Mouse (Mus musculus) CH12.LX (cell line): ENCODE measurements around the gene Nsl1. TPM values are rescaled to one million over a fixed set of nuclear protein-coding genes. Genes with fewer than 3 reads are reported as not detected.

Experiments used
- DNase-seq: peaks from one replicate; pipeline ENCODE4 v3.0.0-alpha.2; 2013; ENCODE audit errors: extremely low read depth
- H3K27ac ChIP-seq: 2 replicates; pipeline ENCODE4 v1.5.1; 2012; ENCODE audit warnings: low read depth, mild to moderate bottlenecking, control low read depth, moderate library complexity; ENCODE audit not compliant: insufficient read depth
- H3K27me3 ChIP-seq: replicated peaks from 2 replicates; pipeline ENCODE3; 2012; ENCODE audit warnings: inconsistent platforms
- H3K36me3 ChIP-seq, 2 experiments: replicated peaks in 1 of 2; 2 replicates each; pipeline versions ENCODE3 to v1.6.1; 2012; ENCODE audit warnings: inconsistent platforms in 1 of 2, low read length in 1 of 2, mild to moderate bottlenecking in 1 of 2, mixed read lengths in 1 of 2, moderate library complexity in 1 of 2; ENCODE audit not compliant: control insufficient read depth in 1 of 2, insufficient read depth in 1 of 2
- H3K4me1 ChIP-seq, 2 experiments: 2 replicates each; pipeline ENCODE4 v1.6.1; 2012; ENCODE audit warnings: inconsistent platforms in 1 of 2, moderate library complexity in 1 of 2; ENCODE audit not compliant: insufficient read depth in 2 of 2, control insufficient read depth in 1 of 2
- H3K4me2 ChIP-seq: 2 replicates; pipeline ENCODE4 v1.6.1; 2012; ENCODE audit warnings: low read depth, mild to moderate bottlenecking, control low read depth; ENCODE audit not compliant: poor library complexity, insufficient read depth, severe bottlenecking
- H3K4me3 ChIP-seq, 3 experiments: fragments of 150-350 bp in 1 of 3; sonication (generic) in 1 of 3; replicated peaks in 1 of 3; 2 replicates each; pipeline versions ENCODE3 to v1.5.1; 2011 to 2012; ENCODE audit warnings: low read depth in 2 of 3, low read length in 2 of 3, mild to moderate bottlenecking in 2 of 3, moderate library complexity in 2 of 3, control low read depth in 1 of 3, improper control_type of control experiment in 1 of 3, inconsistent platforms in 1 of 3, mixed read lengths in 1 of 3; ENCODE audit not compliant: poor library complexity in 1 of 3
- H3K79me2 ChIP-seq: replicated peaks from 2 replicates; pipeline ENCODE4 v1.6.1; 2012; ENCODE audit warnings: mild to moderate bottlenecking, moderate library complexity; ENCODE audit not compliant: control insufficient read depth, poor library complexity, insufficient read depth, severe bottlenecking; ENCODE audit errors: extremely low read depth
- H3K9ac ChIP-seq: 2 replicates; pipeline ENCODE4 v1.6.1; 2012; ENCODE audit warnings: low read depth, mild to moderate bottlenecking, control low read depth, moderate library complexity; ENCODE audit not compliant: insufficient read depth
- H3K9me3 ChIP-seq: replicated peaks from 2 replicates; pipeline ENCODE3; 2012; ENCODE audit warnings: low read length, inconsistent platforms, mixed read lengths
- BHLHE40 ChIP-seq: IDR thresholded peaks from 2 replicates; pipeline ENCODE4 v1.6.1; 2011; ENCODE audit warnings: mild to moderate bottlenecking, low read depth, low read length, improper control_type of control experiment
- CHD1 ChIP-seq: IDR thresholded peaks from 2 replicates; pipeline ENCODE4 v1.6.1; 2012; ENCODE audit warnings: low read depth, low read length, improper control_type of control experiment, inconsistent platforms
- CHD2 ChIP-seq: IDR thresholded peaks from 2 replicates; pipeline ENCODE4 v1.6.1; 2011; ENCODE audit warnings: low read length, improper control_type of control experiment
- CTCF ChIP-seq, 2 experiments: IDR thresholded peaks in 1 of 2; conservative IDR thresholded peaks in 1 of 2; 2 replicates each; pipeline ENCODE4 v1.5.1; 2011 to 2012; ENCODE audit warnings: low read depth in 2 of 2, low read length in 2 of 2, improper control_type of control experiment in 1 of 2, inconsistent platforms in 1 of 2, mild to moderate bottlenecking in 1 of 2, moderate library complexity in 1 of 2
- E2F4 ChIP-seq: IDR thresholded peaks from 2 replicates; pipeline ENCODE4 v1.6.1; 2011; ENCODE audit warnings: low read depth, low read length, improper control_type of control experiment; ENCODE audit not compliant: insufficient replicate concordance
- EP300 ChIP-seq: IDR thresholded peaks from 2 replicates; pipeline ENCODE4 v1.6.1; 2011; ENCODE audit warnings: low read length, improper control_type of control experiment
- ETS1 ChIP-seq: conservative IDR thresholded peaks from 2 replicates; pipeline ENCODE4 v1.6.1; 2012; ENCODE audit warnings: low read depth, mild to moderate bottlenecking, inconsistent platforms, low read length, improper control_type of control experiment, moderate library complexity
- GABPA ChIP-seq: IDR thresholded peaks from 2 replicates; pipeline ENCODE4 v1.6.1; 2012; ENCODE audit warnings: low read depth, low read length, improper control_type of control experiment, inconsistent platforms; ENCODE audit not compliant: insufficient replicate concordance
- IRF4 ChIP-seq: IDR thresholded peaks from 2 replicates; pipeline ENCODE4 v1.6.1; 2014; ENCODE audit warnings: low read depth, mild to moderate bottlenecking, inconsistent platforms, low read length, improper control_type of control experiment
- JUN ChIP-seq: IDR thresholded peaks from 2 replicates; pipeline ENCODE4 v1.6.1; 2011; ENCODE audit warnings: low read depth, mild to moderate bottlenecking, low read length, improper control_type of control experiment, moderate library complexity; ENCODE audit not compliant: insufficient read depth
- JUND ChIP-seq: conservative IDR thresholded peaks from 2 replicates; pipeline ENCODE4 v1.6.1; 2011; ENCODE audit warnings: low read depth, low read length, improper control_type of control experiment
- KAT2A ChIP-seq: IDR thresholded peaks from 2 replicates; pipeline ENCODE4 v1.6.1; 2012; ENCODE audit warnings: low read length, improper control_type of control experiment, inconsistent platforms; ENCODE audit not compliant: insufficient replicate concordance
- MAFK ChIP-seq: IDR thresholded peaks from 2 replicates; pipeline ENCODE4 v1.6.1; 2011; ENCODE audit warnings: low read length, improper control_type of control experiment; ENCODE audit not compliant: insufficient replicate concordance
- MAX ChIP-seq: IDR thresholded peaks from 2 replicates; pipeline ENCODE4 v1.6.1; 2011; ENCODE audit warnings: low read length, improper control_type of control experiment
- MEF2A ChIP-seq: IDR thresholded peaks from 2 replicates; pipeline ENCODE4 v1.6.1; 2014; ENCODE audit warnings: low read depth, mild to moderate bottlenecking, inconsistent platforms, low read length, improper control_type of control experiment, borderline replicate concordance
- MXI1 ChIP-seq: IDR thresholded peaks from 2 replicates; pipeline ENCODE4 v1.6.1; 2011; ENCODE audit warnings: mild to moderate bottlenecking, low read depth, low read length, improper control_type of control experiment
- MYC ChIP-seq: IDR thresholded peaks from 2 replicates; pipeline ENCODE4 v1.6.1; 2011; ENCODE audit warnings: low read depth, mild to moderate bottlenecking, improper control_type of control experiment, low read length
- NRF1 ChIP-seq: IDR thresholded peaks from 2 replicates; pipeline ENCODE4 v1.6.1; 2014; ENCODE audit warnings: low read depth, mild to moderate bottlenecking, inconsistent platforms, low read length, improper control_type of control experiment, moderate library complexity
- PAX5 ChIP-seq: IDR thresholded peaks from 2 replicates; pipeline ENCODE4 v1.6.1; 2012; ENCODE audit warnings: low read length, inconsistent platforms, mixed read lengths
- POLR2A ChIP-seq: IDR thresholded peaks from 2 replicates; pipeline ENCODE4 v1.6.1; 2011; ENCODE audit warnings: low read depth, mild to moderate bottlenecking, improper control_type of control experiment, low read length
- POLR2AphosphoS2 ChIP-seq: IDR thresholded peaks from 2 replicates; pipeline ENCODE4 v1.6.1; 2011; ENCODE audit warnings: low read depth, low read length, improper control_type of control experiment
- RAD21 ChIP-seq: IDR thresholded peaks from 2 replicates; pipeline ENCODE4 v1.6.1; 2011; ENCODE audit warnings: low read depth, mild to moderate bottlenecking, low read length, improper control_type of control experiment, moderate library complexity
- SIN3A ChIP-seq: IDR thresholded peaks from 2 replicates; pipeline ENCODE4 v1.6.1; 2012; ENCODE audit warnings: low read length, improper control_type of control experiment, inconsistent platforms
- TBP ChIP-seq: conservative IDR thresholded peaks from 2 replicates; pipeline ENCODE4 v1.6.1; 2011; ENCODE audit warnings: low read depth, low read length, improper control_type of control experiment
- UBTF ChIP-seq: IDR thresholded peaks from 2 replicates; pipeline ENCODE4 v1.6.1; 2012; ENCODE audit warnings: low read depth, mild to moderate bottlenecking, inconsistent platforms, low read length, improper control_type of control experiment, moderate library complexity
- USF1 ChIP-seq: IDR thresholded peaks from 2 replicates; pipeline ENCODE4 v1.6.1; 2014; ENCODE audit warnings: low read depth, mild to moderate bottlenecking, inconsistent platforms, low read length, improper control_type of control experiment
- USF2 ChIP-seq: conservative IDR thresholded peaks from 2 replicates; pipeline ENCODE4 v1.6.1; 2011; ENCODE audit warnings: low read depth, low read length, improper control_type of control experiment
- ZC3H11A ChIP-seq: IDR thresholded peaks from 2 replicates; pipeline ENCODE4 v1.6.1; 2012; ENCODE audit warnings: low read depth, mild to moderate bottlenecking, inconsistent platforms, low read length, improper control_type of control experiment
- ZKSCAN1 ChIP-seq: IDR thresholded peaks from 2 replicates; pipeline ENCODE4 v1.6.1; 2012; ENCODE audit warnings: low read depth, inconsistent platforms, low read length, improper control_type of control experiment, borderline replicate concordance
- ZMIZ1 ChIP-seq: IDR thresholded peaks from 2 replicates; pipeline ENCODE4 v1.6.1; 2012; ENCODE audit warnings: low read depth, mild to moderate bottlenecking, inconsistent platforms, low read length, improper control_type of control experiment
- dilution Hi-C: fragments of 300-500 bp; cut with MboI; formaldehyde crosslinking; loops from 2 replicates; pipeline ENCODE4 v1.14.3; 2020; ENCODE audit warnings: low sequenced_read_pairs; ENCODE audit not compliant: extremely low pct_unique_long_range_greater_than_20kb, extremely low pct_ligation_motif_present
- in situ Hi-C: fragments of 300-500 bp; cut with MboI; formaldehyde crosslinking; loops from 3 replicates; pipeline ENCODE4 v1.14.3; 2019; ENCODE audit warnings: low sequenced_read_pairs, low pct_ligation_motif_present, low pct_unique_long_range_greater_than_20kb, mixed read lengths
- polyA plus RNA-seq: library from polyadenylated mRNA; unstranded; fragments of >175 nt; gene quantifications from 2 replicates; pipeline ENCODE4 v1.2.1, GENCODE M21; 2012; ENCODE audit warnings: low read depth; ENCODE audit not compliant: insufficient read length
- total RNA-seq, 2 experiments: library from RNA; depleted of rRNA; stranded (reverse); fragments of 300-350 nt in 1 of 2; fragments of >200 nt in 1 of 2; gene quantifications; 2 replicates each; pipeline ENCODE4 v1.2.3; 2012 to 2014

Gene Nsl1
- total and polyA plus RNA-seq, 3 experiments: 16.0 to 27.1 (median 17.4) TPM

DNA sequence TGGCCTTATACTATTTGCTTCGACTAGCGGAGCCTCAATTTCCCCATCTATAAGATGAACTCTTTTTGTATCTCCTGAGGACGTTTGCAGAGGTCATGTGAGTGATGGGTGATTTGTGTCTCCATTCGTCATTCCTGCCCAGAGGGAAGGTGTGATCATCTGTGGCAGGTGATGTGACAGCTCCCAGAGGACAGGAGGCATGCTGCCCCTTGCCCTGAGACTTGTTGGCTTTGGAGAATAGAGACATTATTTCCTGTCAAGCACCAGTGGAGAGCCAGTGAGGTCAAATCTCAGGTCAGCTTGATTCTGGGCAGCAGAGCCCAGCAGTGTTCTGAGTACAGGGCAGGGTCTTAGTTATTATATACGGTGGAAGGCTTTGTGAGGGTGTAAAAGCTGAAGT lies 36.3 kb downstream of the Nsl1 start:
- Histone ChIP-seq H3K79me2 (peaks cover 6% of the 10 kb centered on the region; the same call in 1 of the 2 replicates), H3K4me3 (peak overlapping the region; percentile 61 to 86 (median 66))
- no peak for DNase-seq

DNA sequence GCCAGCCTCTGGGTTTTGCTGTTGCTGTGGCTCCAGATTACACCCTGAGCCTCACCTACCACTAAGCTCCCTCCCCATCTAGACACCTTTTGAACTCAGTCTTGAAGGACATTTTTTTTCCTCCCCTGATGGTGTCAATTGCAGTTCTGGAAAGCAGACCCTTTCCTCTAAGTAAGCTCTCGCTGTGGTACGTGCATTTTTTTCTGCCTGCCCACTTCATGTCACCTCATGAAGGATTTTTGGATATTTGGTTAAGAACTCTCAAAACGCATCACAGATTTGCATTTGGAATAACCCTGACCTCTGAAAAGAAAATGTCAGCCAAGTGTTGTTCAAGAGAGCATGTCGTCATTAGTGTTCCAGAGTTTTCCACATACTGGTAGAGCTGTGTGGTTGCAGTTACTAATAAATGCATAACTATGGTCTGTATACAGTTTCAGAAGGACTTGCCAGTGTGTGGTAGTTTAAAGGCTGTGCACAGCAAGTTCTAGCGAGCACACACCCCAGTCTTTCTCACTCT lies 37.0 kb downstream of the Nsl1 start:
- Histone ChIP-seq H3K4me1 (peaks cover 24 to 68% of the 10 kb centered on the region in 2 experiments), H3K9ac (peak overlapping the region; percentile 78), H3K4me3 (peak overlapping the region; percentile 61 to 86 (median 66)), H3K27ac (peak overlapping the region; percentile 78), H3K36me3 (peaks cover 18 to 30% of the 10 kb centered on the region in 2 experiments), H3K9me3 (peaks cover 9% of the 10 kb centered on the region), H3K27me3 (no peaks in the 10 kb centered on the region), H3K4me2 (peak overlapping the region; percentile 84), H3K79me2 (peaks cover 6% of the 10 kb centered on the region; the same call in 1 of the 2 replicates)
- in situ Hi-C loops: loop anchor here (10.0 to 25.0 kb wide), 2 partner anchors 85 to 712 kb away; partner anchors contain the start of gene Nek2
- dilution Hi-C loops: no loop called here
- peak; percentile 76 for DNase-seq
- TF ChIP-seq RAD21: no peak
- no peak for TF ChIP-seq CTCF (conservative IDR thresholded peaks at IDR 0.05 in 1 of 2, IDR thresholded peaks at IDR 0.05 in 1 of 2; ENCODE audit: low read depth in 2 of 2, low read length in 2 of 2)
- peak; percentile 75 for TF ChIP-seq BHLHE40
- no peak for TF ChIP-seq PAX5
- 0 out of 2 replicates have a peak, but pooled peaks have one; percentile 3 for TF ChIP-seq CHD1
- TF ChIP-seq E2F4: no peak
- TF ChIP-seq ZC3H11A: no peak
- TF ChIP-seq NRF1: no peak
- TF ChIP-seq KAT2A: no peak
- no peak for TF ChIP-seq USF1
- TF ChIP-seq GABPA: no peak
- TF ChIP-seq TBP: 0 out of 2 replicates have a peak, but pooled peaks have one; percentile 40
- TF ChIP-seq USF2: no peak
- TF ChIP-seq MYC: 0 out of 2 replicates have a peak, but pooled peaks have one; percentile 45
- TF ChIP-seq POLR2A: no peak
- TF ChIP-seq SIN3A: no peak; the same call in 1 of the 2 replicates
- no peak for TF ChIP-seq ZKSCAN1
- no peak for TF ChIP-seq UBTF
- TF ChIP-seq EP300: peak; percentile 85
- peak; percentile 90 for TF ChIP-seq IRF4
- peak; percentile 22; the same call in 1 of the 2 replicates for TF ChIP-seq MAX
- TF ChIP-seq ZMIZ1: no peak
- TF ChIP-seq MEF2A: peak; percentile 76
- TF ChIP-seq JUN: peak; percentile 73
- TF ChIP-seq POLR2AphosphoS2: no peak
- TF ChIP-seq JUND: peak; percentile 77

More for the DNA sequence above, 36.3 kb downstream of the Nsl1 start:
- peak overlapping the region; percentile 78 for H3K9ac ChIP-seq
- H3K9me3 ChIP-seq: peaks cover 9% of the 10 kb centered on the region
- peak; percentile 58; the same call in 1 of the 2 replicates for TF ChIP-seq MXI1
- no peak for TF ChIP-seq POLR2AphosphoS2
- peak; percentile 59; the same call in 1 of the 2 replicates for TF ChIP-seq CHD1
- TF ChIP-seq MAFK: no peak
- 0 out of 2 replicates have a peak, but pooled peaks have one; percentile 17 for TF ChIP-seq KAT2A
- TF ChIP-seq IRF4: peak; percentile 31; the same call in 1 of the 2 replicates
- TF ChIP-seq CHD2: peak; percentile 37; the same call in 1 of the 2 replicates
- no peak for TF ChIP-seq USF1
- TF ChIP-seq ETS1: peak; percentile 72
- peak; percentile 86 for TF ChIP-seq BHLHE40
- 0 out of 2 replicates have a peak, but pooled peaks have one; percentile 34 for TF ChIP-seq MEF2A
- TF ChIP-seq SIN3A: 0 out of 2 replicates have a peak, but pooled peaks have one; percentile 36
- TF ChIP-seq MAX: 0 out of 2 replicates have a peak, but pooled peaks have one; percentile 46
- H3K4me2 ChIP-seq: peak overlapping the region; percentile 84
- peak overlapping the region; percentile 78 for H3K27ac ChIP-seq
- H3K4me1 ChIP-seq: peaks cover 24 to 76% of the 10 kb centered on the region in 2 experiments
- H3K27me3 ChIP-seq: no peaks in the 10 kb centered on the region
- peaks cover 12 to 22% of the 10 kb centered on the region in 2 experiments for H3K36me3 ChIP-seq
- in situ Hi-C loops: loop anchor here (10.0 kb wide), 1 partner anchor 86 kb away; no protein-coding TSS in a partner anchor
- dilution Hi-C loops: no loop called here
